Mouse (Mus musculus) hindbrain, embryonic 14.5 days (tissue): ENCODE results near the gene Ucn3. TPM values are rescaled to one million over a fixed set of nuclear protein-coding genes. Genes with fewer than 3 reads are reported as not detected.

Experiments
- ATAC-seq: fragments of 200-750 bp; cut with Nextera tagmentation; 2 replicates; pipeline ENCODE4 v1.8.0; 2017; ENCODE audit warnings: moderate number of reproducible peaks, mild to moderate bottlenecking, moderate TSS enrichment, moderate library complexity; ENCODE audit not compliant: low FRiP score
- DNase-seq: peaks from one replicate; pipeline ENCODE4 v3.0.0-alpha.2; 2015; ENCODE audit warnings: low spot score
- H3K27ac ChIP-seq: fragments of 300-500 bp; sonication (generic); 2 replicates; pipeline ENCODE4 v1.5.1; 2014; ENCODE audit warnings: mild to moderate bottlenecking, moderate library complexity
- H3K27me3 ChIP-seq: fragments of 300-500 bp; sonication (generic); 2 replicates; pipeline ENCODE4 v1.6.1; 2014; ENCODE audit warnings: mild to moderate bottlenecking, low read length, mixed read lengths; ENCODE audit not compliant: control insufficient read depth, insufficient read depth
- H3K36me3 ChIP-seq: fragments of 300-500 bp; sonication (generic); replicated peaks from 2 replicates; pipeline ENCODE4 v1.6.1; 2014; ENCODE audit not compliant: control insufficient read depth, insufficient read depth
- H3K4me1 ChIP-seq: fragments of 300-500 bp; sonication (generic); replicated peaks from 2 replicates; pipeline ENCODE4 v1.6.1; 2014; ENCODE audit warnings: antibody characterized with exemption, low read length, mixed read lengths; ENCODE audit not compliant: control insufficient read depth, insufficient read depth
- H3K4me2 ChIP-seq: fragments of 300-500 bp; sonication (generic); replicated peaks from 2 replicates; pipeline ENCODE4 v1.6.1; 2014; ENCODE audit warnings: mild to moderate bottlenecking, moderate library complexity
- H3K4me3 ChIP-seq: fragments of 300-500 bp; sonication (generic); replicated peaks from 2 replicates; pipeline ENCODE4 v1.5.1; 2014; ENCODE audit warnings: mild to moderate bottlenecking, low read length
- H3K9ac ChIP-seq: fragments of 300-500 bp; sonication (generic); 2 replicates; pipeline ENCODE4 v1.6.1; 2014
- H3K9me3 ChIP-seq: fragments of 300-500 bp; sonication (generic); 2 replicates; pipeline ENCODE4 v1.6.1; 2016; ENCODE audit warnings: low read length; ENCODE audit not compliant: control insufficient read depth
- WGBS: fragments of 180-500 bp; shearing (Covaris S2); extraction: QIAGEN DNeasy Blood & Tissue Kit; methylation state at CpG from one replicate; pipeline ENCODE4 v1.1.7; 2014; 5-methylcytosine and 5-hydroxymethylcytosine counted together
- polyA plus RNA-seq: library from polyadenylated mRNA; unstranded; fragments of >200 nt; fragmentation: Nextera tagmentation; extraction: Ambion mirVana; gene quantifications from 2 replicates; pipeline ENCODE4 v1.2.1, GENCODE M21; 2014

Ucn3 gene
- 0.13 TPM in 1 of 2 replicates, not detected in the other for polyA plus RNA-seq

GRCm38 (mm10) chr13:3945249-3945648 is at the start of gene Ucn3:
TSS of gene Ucn3 (minus strand) at chr13:3945349.
- DNase-seq (no peak), ATAC-seq (no peak)
- 80% methylated on average over 2 of the region's 2 CpGs for WGBS
- Histone ChIP-seq H3K4me2 (no peak within 1 kb of the TSS), H3K4me1 (no peaks in the 10 kb centered on the region), H3K4me3 (no peak within 1 kb of the TSS), H3K9ac (no peak within 1 kb of the TSS), H3K27ac (no peak within 1 kb of the TSS), H3K27me3 (no peaks in the 10 kb centered on the region), H3K36me3 (no peaks in the 10 kb centered on the region), H3K9me3 (no peaks in the 10 kb centered on the region)

- Histone ChIP-seq H3K9ac (no peak overlapping the region), H3K4me2 (no peak overlapping the region), H3K36me3 (no peaks in the 10 kb centered on the region), H3K4me1 (no peaks in the 10 kb centered on the region), H3K27ac (no peak overlapping the region), H3K4me3 (no peak overlapping the region), H3K9me3 (no peaks in the 10 kb centered on the region), H3K27me3 (no peaks in the 10 kb centered on the region)
- ATAC-seq (no peak), DNase-seq (no peak)
Observed at GRCm38 (mm10) chr13:3992081-3992480, 46.9 kb upstream of the Ucn3 start.

- H3K4me2 ChIP-seq = no peak overlapping the region
- H3K9me3 ChIP-seq = no peaks in the 10 kb centered on the region
- ATAC-seq (no peak), DNase-seq (no peak)
- H3K4me1 ChIP-seq = no peaks in the 10 kb centered on the region
- 88% methylated on average over 4 of the region's 4 CpGs for WGBS
- H3K27ac ChIP-seq = no peak overlapping the region
- no peak overlapping the region for H3K4me3 ChIP-seq
- no peak overlapping the region for H3K9ac ChIP-seq
- no peaks in the 10 kb centered on the region for H3K27me3 ChIP-seq
- H3K36me3 ChIP-seq = no peaks in the 10 kb centered on the region
Observed at GRCm38 (mm10) chr13:3968849-3969248, 23.7 kb upstream of the Ucn3 start.

- no peak overlapping the region for H3K9ac ChIP-seq
- 83% methylated on average over 6 of the region's 6 CpGs for WGBS
- DNase-seq (no peak), ATAC-seq (no peak)
- no peaks in the 10 kb centered on the region for H3K4me1 ChIP-seq
- H3K4me3 ChIP-seq = no peak overlapping the region
- H3K27me3 ChIP-seq = no peaks in the 10 kb centered on the region
- H3K9me3 ChIP-seq = no peaks in the 10 kb centered on the region
- no peak overlapping the region for H3K4me2 ChIP-seq
- H3K27ac ChIP-seq = no peak overlapping the region
- no peaks in the 10 kb centered on the region for H3K36me3 ChIP-seq
Observed at GRCm38 (mm10) chr13:3951198-3951914, 6.2 kb upstream of the Ucn3 start.

- Histone ChIP-seq H3K27me3 (no peaks in the 10 kb centered on the region), H3K9ac (no peak overlapping the region), H3K4me2 (no peak overlapping the region), H3K36me3 (no peaks in the 10 kb centered on the region), H3K4me3 (no peak overlapping the region), H3K27ac (no peak overlapping the region), H3K9me3 (no peaks in the 10 kb centered on the region), H3K4me1 (no peaks in the 10 kb centered on the region)
- no peak for DNase-seq
- no peak for ATAC-seq
- 93% methylated on average over 4 of the region's 4 CpGs for WGBS
Observed at GRCm38 (mm10) chr13:3949477-3949876, 4.3 kb upstream of the Ucn3 start.

- Histone ChIP-seq H3K4me3 (no peak overlapping the region), H3K27ac (no peak overlapping the region), H3K27me3 (no peaks in the 10 kb centered on the region), H3K4me2 (no peak overlapping the region), H3K36me3 (no peaks in the 10 kb centered on the region), H3K9me3 (no peaks in the 10 kb centered on the region), H3K4me1 (no peaks in the 10 kb centered on the region), H3K9ac (no peak overlapping the region)
- no peak for DNase-seq
- no peak for ATAC-seq
- 88% methylated on average over 4 of the region's 4 CpGs for WGBS
Observed at GRCm38 (mm10) chr13:3947267-3947666, 2.1 kb upstream of the Ucn3 start.

- no peak for ATAC-seq
- no peak overlapping the region for H3K9ac ChIP-seq
- no peaks in the 10 kb centered on the region for H3K27me3 ChIP-seq
- no peak for DNase-seq
- H3K9me3 ChIP-seq = no peaks in the 10 kb centered on the region
- no peaks in the 10 kb centered on the region for H3K36me3 ChIP-seq
- no peak overlapping the region for H3K4me2 ChIP-seq
- H3K27ac ChIP-seq = no peak overlapping the region
- no peak overlapping the region for H3K4me3 ChIP-seq
- 85% methylated on average over 7 of the region's 7 CpGs for WGBS
- no peaks in the 10 kb centered on the region for H3K4me1 ChIP-seq
Observed at GRCm38 (mm10) chr13:3944699-3945098, 450 bp downstream of the Ucn3 start.

- Histone ChIP-seq H3K27ac (no peak overlapping the region), H3K4me3 (no peak overlapping the region), H3K4me2 (no peak overlapping the region), H3K9ac (no peak overlapping the region), H3K4me1 (no peaks in the 10 kb centered on the region), H3K27me3 (no peaks in the 10 kb centered on the region), H3K9me3 (no peaks in the 10 kb centered on the region), H3K36me3 (no peaks in the 10 kb centered on the region)
- ATAC-seq = no peak
- WGBS = 96% methylated on average over 6 of the region's 6 CpGs
- no peak for DNase-seq
Observed at GRCm38 (mm10) chr13:3926046-3926445, 19.1 kb downstream of the Ucn3 start.

- DNase-seq (no peak), ATAC-seq (no peak)
- no peaks in the 10 kb centered on the region for H3K4me1 ChIP-seq
- H3K9ac ChIP-seq = no peak overlapping the region
- no peaks in the 10 kb centered on the region for H3K9me3 ChIP-seq
- H3K36me3 ChIP-seq = no peaks in the 10 kb centered on the region
- no peaks in the 10 kb centered on the region for H3K27me3 ChIP-seq
- no peak overlapping the region for H3K4me3 ChIP-seq
- no peak overlapping the region for H3K4me2 ChIP-seq
- 92% methylated on average over 6 of the region's 6 CpGs for WGBS
- H3K27ac ChIP-seq = no peak overlapping the region
Observed at GRCm38 (mm10) chr13:3925632-3926031, 19.5 kb downstream of the Ucn3 start.

- DNase-seq = no peak
- no peaks in the 10 kb centered on the region for H3K4me1 ChIP-seq
- no peaks in the 10 kb centered on the region for H3K27me3 ChIP-seq
- no peaks in the 10 kb centered on the region for H3K36me3 ChIP-seq
- no peak overlapping the region for H3K4me2 ChIP-seq
- H3K9ac ChIP-seq = no peak overlapping the region
- WGBS = 93% methylated on average over 5 of the region's 5 CpGs
- H3K9me3 ChIP-seq = no peaks in the 10 kb centered on the region
- no peak overlapping the region for H3K27ac ChIP-seq
- ATAC-seq = no peak
- H3K4me3 ChIP-seq = no peak overlapping the region
Observed at GRCm38 (mm10) chr13:3924483-3924882, 20.7 kb downstream of the Ucn3 start.
